Mouse (Mus musculus) telencephalon, adult 2 months (tissue): Measurements from ENCODE around the gene Stoml2.
A peak's percentile ranks its signal among the peaks of the same experiment; 100 is the strongest.

Experiments used
- DNase-seq: peaks from one replicate; pipeline ENCODE4 v3.0.0-alpha.2; 2011; ENCODE audit warnings: low read depth, low spot score

The Stoml2 gene

GRCm38 (mm10) chr4:43031237-43031995, at the start of gene Stoml2:
TSS of gene Stoml2 (minus strand) at chr4:43031710.
- DNase-seq, result peak; percentile 98

DNA sequence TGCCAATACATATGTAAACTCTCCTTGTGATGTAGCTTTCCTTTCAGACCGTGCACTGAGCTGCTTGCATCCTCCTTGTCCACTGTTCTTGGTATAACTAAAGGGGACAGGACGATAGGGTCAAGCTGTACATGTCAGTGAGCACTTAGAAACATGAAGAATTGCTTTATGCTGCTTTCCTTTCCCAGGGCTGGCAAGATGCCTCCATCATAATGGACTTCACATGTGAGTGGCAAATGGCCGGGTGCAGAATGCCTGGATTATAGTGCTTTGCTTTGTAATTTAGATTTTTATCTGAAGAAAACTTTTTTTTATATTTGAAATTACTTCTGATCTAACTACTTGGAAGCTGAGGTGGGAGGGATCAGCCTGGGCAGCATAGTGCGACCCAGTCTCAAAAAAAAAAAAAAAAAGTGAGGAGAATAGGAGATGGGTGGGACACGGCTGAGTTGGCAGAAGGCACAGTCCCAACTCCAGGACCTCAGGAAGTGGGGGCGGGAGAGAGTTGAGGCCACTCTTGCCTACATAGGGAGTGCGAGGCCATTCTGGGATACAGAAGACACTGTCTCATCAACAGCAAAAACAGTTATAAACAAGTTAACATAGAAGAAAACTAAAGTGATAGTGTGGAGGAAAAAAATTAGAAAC, 46.7 kb upstream of the Stoml2 start:
- DNase-seq, result no peak

DNA sequence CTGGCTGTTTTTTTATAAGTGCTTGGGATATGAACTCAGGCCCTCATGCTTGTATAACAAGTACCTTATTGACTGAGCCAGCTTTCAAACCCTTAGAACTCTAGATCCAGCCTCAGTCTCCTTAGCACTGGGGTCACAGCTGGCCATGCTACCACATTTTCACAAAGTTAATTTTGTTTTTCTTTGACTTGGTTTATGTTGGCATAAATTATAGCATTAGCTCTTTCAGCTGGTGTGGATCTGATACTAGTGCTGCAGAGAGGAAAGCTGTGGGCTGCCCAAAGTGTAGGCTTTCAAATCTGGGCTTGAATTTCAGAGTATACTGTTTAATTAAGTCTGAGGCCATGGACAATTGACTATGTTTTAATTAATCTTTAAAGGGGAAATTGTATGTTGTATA, 43.4 kb upstream of the Stoml2 start:
- DNase-seq, result no peak

DNA sequence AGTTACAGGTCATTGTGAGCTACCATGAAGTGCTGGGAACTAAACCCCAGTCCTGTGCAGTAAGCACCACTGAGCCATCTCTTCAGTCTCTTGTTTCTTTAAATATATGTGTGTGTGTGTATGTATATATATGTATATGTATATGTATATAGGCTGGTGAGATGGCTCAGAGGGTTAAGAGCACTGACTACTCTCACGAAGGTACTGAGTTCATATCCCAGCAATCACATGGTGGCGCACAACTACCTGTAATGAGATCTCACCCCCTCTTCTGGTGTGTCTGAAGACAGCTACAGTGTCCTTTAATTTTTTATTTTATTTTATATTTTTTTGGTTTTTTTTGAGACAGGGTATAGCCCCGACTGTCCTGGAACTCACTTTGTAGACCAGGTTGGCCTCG, 34.0 kb upstream of the Stoml2 start:
- no peak for DNase-seq

- DNase-seq, result no peak
Observed at GRCm38 (mm10) chr4:43060286-43060685, 28.8 kb upstream of the Stoml2 start.

- DNase-seq, result no peak
Observed at GRCm38 (mm10) chr4:43059697-43060096, 28.2 kb upstream of the Stoml2 start.

GRCm38 (mm10) chr4:43058753-43059654, 27.5 kb upstream of the Stoml2 start, which contains the start of gene Unc13b:
TSS of gene Unc13b (plus strand) at chr4:43058953.
- DNase-seq, result peak; percentile 77

DNA sequence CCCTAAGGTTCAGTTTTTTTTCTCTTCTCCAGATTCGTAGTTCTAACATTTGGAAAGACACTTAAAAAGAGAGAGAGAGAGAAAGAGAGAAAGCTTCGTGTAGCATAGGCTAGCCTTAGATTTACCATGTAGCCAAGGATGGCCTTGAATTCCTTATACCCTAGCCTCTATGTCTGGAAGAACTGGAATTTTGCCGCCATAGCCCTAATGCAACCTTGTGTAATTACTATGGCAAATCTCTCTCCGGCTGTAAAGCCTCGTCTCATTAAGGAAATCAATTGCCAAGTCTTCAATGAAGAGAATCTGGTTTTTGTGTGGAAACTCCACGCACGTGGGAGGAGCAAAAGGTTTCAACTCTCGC, 26.9 kb upstream of the Stoml2 start:
- DNase-seq, result no peak

- no peak for DNase-seq
Observed at GRCm38 (mm10) chr4:43057654-43058053, 26.1 kb upstream of the Stoml2 start.

DNA sequence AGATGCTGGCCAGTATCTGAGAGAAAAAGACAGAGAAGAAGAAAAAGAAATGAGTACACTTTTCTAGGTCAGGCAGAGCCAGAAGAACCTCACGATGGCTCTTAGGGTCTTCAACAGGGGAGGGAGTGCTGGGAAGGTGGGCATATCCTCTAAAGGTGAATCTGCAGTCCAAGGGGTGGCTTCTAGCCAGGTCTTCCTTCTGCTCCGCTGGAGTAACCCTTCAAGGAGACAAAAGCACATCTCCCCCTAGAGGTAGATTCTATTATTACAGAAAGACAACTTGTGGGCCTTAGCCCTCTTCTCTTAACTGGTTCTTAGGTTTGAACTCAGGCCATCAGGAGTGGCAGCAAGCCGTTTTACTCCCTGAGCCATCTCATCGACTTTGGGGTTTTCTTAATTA, 21.1 kb upstream of the Stoml2 start:
- DNase-seq, result no peak

GRCm38 (mm10) chr4:43047231-43047630, 15.7 kb upstream of the Stoml2 start:
- DNase-seq, result peak; percentile 78

DNA sequence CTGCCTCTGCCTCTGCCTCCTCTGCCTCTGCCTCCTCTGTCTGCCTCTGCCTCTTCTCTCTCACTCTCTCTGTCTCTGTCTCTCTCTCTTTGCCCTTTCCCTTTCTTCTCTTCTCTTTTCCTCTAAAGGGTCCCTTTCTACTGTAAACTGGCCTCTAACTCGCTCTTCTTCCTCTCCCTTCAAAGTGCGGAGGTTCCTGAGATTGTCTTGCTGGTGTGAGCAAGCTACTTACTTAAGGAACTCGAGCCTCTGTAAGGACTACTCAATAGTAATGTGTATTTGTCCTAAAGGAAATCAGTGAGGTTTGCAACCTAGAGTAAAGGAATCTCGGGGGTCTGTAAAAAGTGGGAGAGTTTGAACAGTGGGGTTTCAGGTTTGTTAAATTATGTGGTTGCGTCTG, 15.1 kb upstream of the Stoml2 start:
- DNase-seq, result no peak

DNA sequence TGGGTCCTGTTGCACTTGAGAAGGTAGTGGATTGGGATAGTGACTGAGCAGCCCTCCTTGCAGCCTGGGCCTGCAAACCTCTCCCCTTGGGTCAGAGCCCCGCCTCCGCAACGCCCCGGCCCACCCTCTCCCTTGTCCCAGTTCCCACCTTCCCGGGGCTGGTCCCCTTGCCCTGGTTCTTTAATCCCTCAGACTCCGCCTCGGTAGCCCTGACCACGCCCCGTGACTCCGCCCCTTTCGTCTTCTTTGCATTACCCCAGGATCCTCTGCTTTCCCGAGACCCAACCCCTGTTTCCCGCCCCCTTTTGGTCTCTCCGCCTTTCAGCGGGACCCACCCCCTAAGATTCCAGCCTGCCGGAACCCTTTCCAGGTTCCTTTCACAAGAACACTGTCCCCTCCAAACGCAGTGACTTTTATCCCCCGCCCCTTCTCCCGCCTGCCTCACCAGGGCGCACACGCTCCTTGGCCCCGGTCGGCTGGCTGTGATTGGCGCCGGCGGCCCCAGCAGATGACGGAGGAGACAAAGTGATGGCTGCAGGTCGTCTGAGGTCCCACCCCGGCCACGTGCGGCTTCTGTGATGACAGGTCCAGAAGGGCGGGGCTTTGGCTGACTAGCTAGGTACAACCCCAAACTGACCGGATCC, 14.3 kb upstream of the Stoml2 start, which contains the start of gene Fam214b:
Fam214b (minus strand) TSS at position 562 of the 644 bp plus-strand sequence.
- peak; percentile 89 for DNase-seq

GRCm38 (mm10) chr4:43045285-43045658, 13.8 kb upstream of the Stoml2 start:
- no peak for DNase-seq

DNA sequence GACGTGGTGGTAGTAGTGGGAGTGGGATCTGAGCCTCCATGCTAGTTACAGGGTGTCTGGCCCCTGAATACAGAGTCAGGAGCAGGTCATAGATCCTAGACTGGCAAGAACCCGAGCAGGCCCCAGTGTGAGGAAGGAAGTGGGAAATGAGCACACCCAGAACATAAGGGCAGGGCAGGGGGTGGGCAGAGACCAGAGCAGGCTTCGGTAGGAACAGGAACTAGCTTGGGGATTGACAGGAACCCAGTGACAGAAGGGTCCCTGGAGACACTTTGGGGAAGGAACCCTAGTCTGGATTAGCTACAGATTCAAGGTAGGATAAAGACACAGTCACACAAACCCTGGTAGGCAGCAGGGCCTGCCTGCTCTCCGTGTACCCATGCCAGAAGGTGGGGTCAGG, 13.2 kb upstream of the Stoml2 start:
- no peak for DNase-seq

- DNase-seq, result no peak
Observed at GRCm38 (mm10) chr4:43043644-43044357, 12.3 kb upstream of the Stoml2 start.

DNA sequence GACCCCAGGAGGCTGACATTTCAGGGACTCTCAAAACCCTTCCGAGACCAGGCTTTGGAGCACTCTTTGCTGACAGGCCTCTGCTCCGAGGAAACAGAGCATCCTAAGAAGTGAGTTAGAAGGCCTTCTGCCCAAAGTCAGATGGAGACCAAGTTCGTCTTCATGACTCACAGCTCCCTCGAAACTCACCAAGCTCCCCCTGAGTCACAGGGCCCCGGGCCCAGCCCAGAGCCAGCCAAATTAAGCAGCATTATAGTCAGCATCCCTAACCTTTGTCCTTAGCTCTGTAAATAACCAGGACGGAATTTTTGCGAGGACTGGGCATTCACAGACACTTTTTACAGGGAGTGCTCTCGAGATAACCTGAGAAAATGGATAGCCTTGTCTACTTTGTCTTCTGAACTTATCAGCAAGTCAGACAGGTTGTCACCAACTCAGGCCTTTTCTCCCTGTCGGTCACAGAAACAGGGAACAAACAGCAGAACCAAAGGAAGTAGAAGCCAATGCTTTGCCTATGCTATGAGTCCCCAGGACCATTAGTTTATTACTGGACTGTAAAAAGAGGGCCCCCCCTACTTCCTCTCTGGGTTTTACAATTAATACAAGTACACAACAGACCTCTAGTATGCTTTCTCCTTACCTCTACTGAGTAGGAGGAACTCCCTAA, 9.5 kb upstream of the Stoml2 start:
- DNase-seq, result no peak

DNA sequence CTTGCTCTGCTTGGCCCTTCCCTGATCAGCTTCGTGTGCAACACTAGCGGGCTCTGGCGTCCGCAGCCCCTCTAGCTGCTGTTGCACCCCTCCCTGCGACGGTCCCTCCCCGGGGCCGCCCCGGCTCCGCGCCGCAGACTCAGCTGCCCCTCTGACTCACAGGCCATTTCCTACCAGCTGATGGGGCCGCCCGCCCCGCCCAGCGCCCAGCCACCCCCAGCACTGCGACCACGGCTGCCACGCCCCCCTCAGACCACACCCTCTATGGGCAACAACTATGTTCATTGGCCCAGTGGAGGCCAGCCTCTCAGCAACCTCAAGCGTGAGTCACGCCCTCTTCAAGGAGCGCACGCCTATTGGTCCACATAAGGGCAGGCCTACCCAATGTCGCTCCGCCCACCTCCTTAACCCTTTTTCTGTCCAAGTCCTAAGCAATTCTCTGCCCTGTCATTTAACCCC, 8.6 kb upstream of the Stoml2 start:
- peak; percentile 98 for DNase-seq

GRCm38 (mm10) chr4:43039609-43040008, 8.1 kb upstream of the Stoml2 start:
- DNase-seq, result no peak
